Mouse (Mus musculus): ENCODE results near the gene Tomm40. TPM values are rescaled to one million over a fixed set of nuclear protein-coding genes. Genes with fewer than 3 reads are reported as not detected.
A peak's percentile ranks its signal among the peaks of the same experiment; 100 is the strongest.

The Tomm40 gene
- polyA plus RNA-seq, 1 experiment, result 109 TPM

- H3K27ac ChIP-seq (ENCODE audit: control insufficient read depth, insufficient read depth, low read length), result no peak overlapping the region; the same call in 1 of the 2 replicates
Observed at GRCm38 (mm10) chr7:19667434-19667833, 47.8 kb downstream of the Tomm40 start.

GRCm38 (mm10) chr7:19666750-19667149, 48.5 kb downstream of the Tomm40 start:
- H3K36me3 ChIP-seq (ENCODE audit: control insufficient read depth, insufficient read depth, low read length), result no peaks in the 10 kb centered on the region
- no peaks in the 10 kb centered on the region for H3K27me3 ChIP-seq (ENCODE audit: control insufficient read depth, insufficient read depth, low read length)
- TF ChIP-seq POLR2A (IDR thresholded peaks at IDR 0.05; ENCODE audit: control insufficient read depth, extremely low read depth, insufficient read depth, low read length, poor library complexity) (no peak), CTCF (IDR thresholded peaks at IDR 0.05; ENCODE audit: borderline replicate concordance, control insufficient read depth, extremely low read depth, insufficient read depth, low read length, poor library complexity) (no peak)
- peaks cover 19% of the 10 kb centered on the region for H3K4me1 ChIP-seq (replicated peaks; ENCODE audit: control insufficient read depth, insufficient read depth, low read length)
- no peak overlapping the region for H3K4me3 ChIP-seq (ENCODE audit: control insufficient read depth, insufficient read depth, low read length)
- no peak overlapping the region for H3K27ac ChIP-seq (ENCODE audit: control insufficient read depth, insufficient read depth, low read length)
- DNase-seq, result no peak
- 89% methylated on average over 3 of the region's 3 CpGs for WGBS

More at GRCm38 (mm10) chr7:19667434-19667833, 47.8 kb downstream of the Tomm40 start:
- DNase-seq, result no peak
- Histone ChIP-seq H3K4me1 (replicated peaks; ENCODE audit: control insufficient read depth, insufficient read depth, low read length) (peaks cover 19% of the 10 kb centered on the region), H3K4me3 (ENCODE audit: control insufficient read depth, insufficient read depth, low read length) (no peak overlapping the region), H3K27me3 (ENCODE audit: control insufficient read depth, insufficient read depth, low read length) (no peaks in the 10 kb centered on the region), H3K36me3 (ENCODE audit: control insufficient read depth, insufficient read depth, low read length) (no peaks in the 10 kb centered on the region)
- TF ChIP-seq CTCF (IDR thresholded peaks at IDR 0.05; ENCODE audit: borderline replicate concordance, control insufficient read depth, extremely low read depth, insufficient read depth, low read length, poor library complexity) (no peak), POLR2A (IDR thresholded peaks at IDR 0.05; ENCODE audit: control insufficient read depth, extremely low read depth, insufficient read depth, low read length, poor library complexity) (no peak)
- WGBS, result 84% methylated on average over 2 of the region's 2 CpGs

DNA sequence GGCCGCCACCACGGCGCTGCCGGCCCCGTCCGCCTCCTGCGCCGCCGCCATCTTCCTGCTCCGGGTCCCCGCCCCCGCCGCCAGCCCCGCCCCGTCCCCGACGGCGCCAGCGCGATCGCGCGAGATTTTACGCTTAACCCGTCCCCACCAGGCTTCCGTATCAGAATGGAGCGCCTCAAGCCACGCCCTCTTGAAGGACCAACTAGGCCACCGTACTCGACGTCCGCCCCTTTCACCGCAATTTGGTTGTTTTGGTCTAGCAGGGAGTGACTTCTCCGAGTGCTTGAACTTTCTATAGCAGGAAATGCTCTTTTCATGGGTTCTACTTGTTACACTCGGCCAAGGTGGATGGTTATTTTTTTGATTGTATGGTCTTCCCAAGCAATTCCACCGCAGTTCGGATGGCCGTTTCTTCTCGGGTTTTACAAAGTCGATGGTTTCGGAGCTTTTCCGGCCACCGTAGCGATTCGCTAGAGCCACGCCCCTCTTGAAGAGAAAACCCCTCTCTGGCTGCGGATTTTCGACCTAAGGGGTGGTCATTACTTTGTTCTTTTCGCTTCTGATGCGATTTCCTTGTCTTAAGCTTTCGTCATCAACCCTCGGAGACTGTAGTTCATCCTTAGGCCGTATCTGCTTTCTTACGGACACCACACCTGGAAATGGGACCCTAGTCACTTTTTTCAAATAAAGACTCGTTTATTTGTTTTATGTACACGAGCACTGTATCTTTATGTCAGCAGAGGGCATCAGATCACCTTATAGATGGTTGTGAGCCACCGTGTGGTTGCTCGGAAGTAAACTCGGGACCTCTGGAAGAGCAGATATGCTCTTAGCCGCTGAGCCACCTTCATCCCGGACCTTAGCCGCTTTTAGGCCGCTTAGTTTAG, 50.0 kb downstream of the Tomm40 start, which contains the start of gene Clptm1:
Clptm1 (minus strand) TSS at position 79 of the 887 bp plus-strand sequence.
- under 1% methylated on average over 63 of the region's 63 CpGs for WGBS
- DNase-seq, result peak; percentile 97

GRCm38 (mm10) chr7:19664455-19664954, 50.7 kb downstream of the Tomm40 start:
- TF ChIP-seq CTCF (IDR thresholded peaks at IDR 0.05; ENCODE audit: borderline replicate concordance, control insufficient read depth, extremely low read depth, insufficient read depth, low read length, poor library complexity), result no peak
- 0 out of 2 replicates have a peak, but pooled peaks have one; percentile 58 for TF ChIP-seq POLR2A (IDR thresholded peaks at IDR 0.05; ENCODE audit: control insufficient read depth, extremely low read depth, insufficient read depth, low read length, poor library complexity)
- H3K27ac ChIP-seq (ENCODE audit: control insufficient read depth, insufficient read depth, low read length), result no peak overlapping the region
- peak overlapping the region; percentile 80 for H3K4me3 ChIP-seq (ENCODE audit: control insufficient read depth, insufficient read depth, low read length)
- peaks cover 19% of the 10 kb centered on the region for H3K4me1 ChIP-seq (replicated peaks; ENCODE audit: control insufficient read depth, insufficient read depth, low read length)
- H3K27me3 ChIP-seq (ENCODE audit: control insufficient read depth, insufficient read depth, low read length), result no peaks in the 10 kb centered on the region
- no peak for DNase-seq
- WGBS, result under 1% methylated on average over 37 of the region's 37 CpGs
- no peaks in the 10 kb centered on the region for H3K36me3 ChIP-seq (ENCODE audit: control insufficient read depth, insufficient read depth, low read length)

More for the DNA sequence above, 50.0 kb downstream of the Tomm40 start, which contains the start of gene Clptm1:
- Histone ChIP-seq H3K36me3 (ENCODE audit: control insufficient read depth, insufficient read depth, low read length) (no peaks in the 10 kb centered on the region), H3K27ac (ENCODE audit: control insufficient read depth, insufficient read depth, low read length) (peak within 1 kb of the TSS; percentile 88), H3K27me3 (ENCODE audit: control insufficient read depth, insufficient read depth, low read length) (no peaks in the 10 kb centered on the region), H3K4me3 (ENCODE audit: control insufficient read depth, insufficient read depth, low read length) (peak within 1 kb of the TSS; percentile 80), H3K4me1 (replicated peaks; ENCODE audit: control insufficient read depth, insufficient read depth, low read length) (peaks cover 19% of the 10 kb centered on the region)
- TF ChIP-seq CTCF (IDR thresholded peaks at IDR 0.05; ENCODE audit: borderline replicate concordance, control insufficient read depth, extremely low read depth, insufficient read depth, low read length, poor library complexity), result no peak
- peak; percentile 46; the same call in 1 of the 2 replicates for TF ChIP-seq POLR2A (IDR thresholded peaks at IDR 0.05; ENCODE audit: control insufficient read depth, extremely low read depth, insufficient read depth, low read length, poor library complexity)

DNA sequence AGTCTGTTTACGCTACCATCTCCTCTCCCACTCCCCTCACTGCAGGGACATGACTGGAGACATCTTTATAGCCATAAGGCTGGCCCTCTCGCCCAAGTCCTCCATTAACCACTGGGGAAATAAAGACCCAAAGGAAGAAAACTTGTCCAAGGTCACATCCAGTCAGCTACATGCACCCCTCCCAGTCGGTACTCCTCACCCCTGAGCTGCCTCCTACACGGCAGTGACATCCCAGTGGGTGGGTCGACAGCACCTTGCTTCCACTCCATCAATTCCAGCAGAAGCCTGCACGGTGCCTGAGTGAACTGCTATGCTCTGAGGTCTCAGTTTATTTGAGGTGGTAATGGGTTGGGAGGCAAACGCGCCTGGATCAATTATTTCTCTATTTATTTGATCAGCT, 51.3 kb downstream of the Tomm40 start:
- Histone ChIP-seq H3K27me3 (ENCODE audit: control insufficient read depth, insufficient read depth, low read length) (no peaks in the 10 kb centered on the region), H3K4me1 (replicated peaks; ENCODE audit: control insufficient read depth, insufficient read depth, low read length) (peaks cover 15% of the 10 kb centered on the region), H3K4me3 (ENCODE audit: control insufficient read depth, insufficient read depth, low read length) (peak overlapping the region; percentile 80), H3K36me3 (ENCODE audit: control insufficient read depth, insufficient read depth, low read length) (no peaks in the 10 kb centered on the region), H3K27ac (ENCODE audit: control insufficient read depth, insufficient read depth, low read length) (no peak overlapping the region)
- 21% methylated on average over 8 of the region's 8 CpGs for WGBS
- peak; percentile 11 for DNase-seq
- TF ChIP-seq CTCF (IDR thresholded peaks at IDR 0.05; ENCODE audit: borderline replicate concordance, control insufficient read depth, extremely low read depth, insufficient read depth, low read length, poor library complexity), result no peak
- no peak for TF ChIP-seq POLR2A (IDR thresholded peaks at IDR 0.05; ENCODE audit: control insufficient read depth, extremely low read depth, insufficient read depth, low read length, poor library complexity)

- Histone ChIP-seq H3K27ac (ENCODE audit: control insufficient read depth, insufficient read depth, low read length) (no peak overlapping the region), H3K36me3 (ENCODE audit: control insufficient read depth, insufficient read depth, low read length) (peaks cover 34% of the 10 kb centered on the region), H3K4me1 (replicated peaks; ENCODE audit: control insufficient read depth, insufficient read depth, low read length) (no peaks in the 10 kb centered on the region), H3K4me3 (ENCODE audit: control insufficient read depth, insufficient read depth, low read length) (no peak overlapping the region), H3K27me3 (ENCODE audit: control insufficient read depth, insufficient read depth, low read length) (no peaks in the 10 kb centered on the region)
- no peak for DNase-seq
- TF ChIP-seq CTCF (IDR thresholded peaks at IDR 0.05; ENCODE audit: borderline replicate concordance, control insufficient read depth, extremely low read depth, insufficient read depth, low read length, poor library complexity) (no peak), POLR2A (IDR thresholded peaks at IDR 0.05; ENCODE audit: control insufficient read depth, extremely low read depth, insufficient read depth, low read length, poor library complexity) (no peak)
- WGBS, result 97% methylated on average over 2 of the region's 2 CpGs
Observed at GRCm38 (mm10) chr7:19652614-19653013, 62.6 kb downstream of the Tomm40 start.

Other genes starting within 250 kb of the Tomm40 start
- gene Bloc1s3, start 207.1 kb downstream of the Tomm40 start, polyA plus RNA-seq (2012; rRNA removed), result 13.2 and 15.5 TPM in 2 replicates
- 86.7 and 90.2 TPM in 2 replicates for gene Trappc6a, start 207.0 kb downstream of the Tomm40 start, polyA plus RNA-seq (2012; rRNA removed)
- gene Nkpd1, start 197.6 kb downstream of the Tomm40 start, polyA plus RNA-seq (2012; rRNA removed), result 1.1 and 1.2 TPM in 2 replicates
- 130 and 137 TPM in 2 replicates for gene Ppp1r37, start 152.4 kb downstream of the Tomm40 start, polyA plus RNA-seq (2012; rRNA removed)
- 4.5 and 4.7 TPM in 2 replicates for gene Zfp296, start 138.2 kb downstream of the Tomm40 start, polyA plus RNA-seq (2012; rRNA removed)
- 121 and 130 TPM in 2 replicates for gene Gemin7, start 137.8 kb downstream of the Tomm40 start, polyA plus RNA-seq (2012; rRNA removed)
- 240 and 315 TPM in 2 replicates for gene Clasrp, start 111.0 kb downstream of the Tomm40 start, polyA plus RNA-seq (2012; rRNA removed)
- 66.9 and 75.6 TPM in 2 replicates for gene Relb, start 86.0 kb downstream of the Tomm40 start, polyA plus RNA-seq (2012; rRNA removed)
- gene Clptm1, start 50.4 kb downstream of the Tomm40 start, polyA plus RNA-seq (2012; rRNA removed), result 136 and 142 TPM in 2 replicates
- gene Apoc2, start 37.5 kb downstream of the Tomm40 start, polyA plus RNA-seq (2012; rRNA removed), result 6.7 and 7.1 TPM in 2 replicates
- gene Gm44805, start 34.0 kb downstream of the Tomm40 start, polyA plus RNA-seq (2012; rRNA removed), result not detected in 2 replicates
- 1.5 and 6.2 TPM in 2 replicates for gene Apoc4, start 34.0 kb downstream of the Tomm40 start, polyA plus RNA-seq (2012; rRNA removed)
- gene Apoc1, start 22.8 kb downstream of the Tomm40 start, polyA plus RNA-seq (2012; rRNA removed), result 24.8 and 38.0 TPM in 2 replicates
- gene Apoe, start 16.2 kb downstream of the Tomm40 start, polyA plus RNA-seq (2012; rRNA removed), result 1,583 and 2,086 TPM in 2 replicates
- 10.0 and 11.4 TPM in 2 replicates for gene Nectin2, start 35.0 kb upstream of the Tomm40 start, polyA plus RNA-seq (2012; rRNA removed)
- 36.4 and 55.5 TPM in 2 replicates for gene Bcam, start 55.6 kb upstream of the Tomm40 start, polyA plus RNA-seq (2012; rRNA removed)
- gene Cblc, start 81.4 kb upstream of the Tomm40 start, polyA plus RNA-seq (2012; rRNA removed), result 2.4 and 2.8 TPM in 2 replicates
- 54.4 and 67.2 TPM in 2 replicates for gene Bcl3, start 107.3 kb upstream of the Tomm40 start, polyA plus RNA-seq (2012; rRNA removed)
- 0.36 and 0.57 TPM in 2 replicates for gene Gm19345, start 136.6 kb upstream of the Tomm40 start, polyA plus RNA-seq (2012; rRNA removed)
- 3.3 and 3.9 TPM in 2 replicates for gene Ceacam16, start 145.9 kb upstream of the Tomm40 start, polyA plus RNA-seq (2012; rRNA removed)
- gene Ceacam19, start 172.5 kb upstream of the Tomm40 start, polyA plus RNA-seq (2012; rRNA removed), result 0.30 and 0.36 TPM in 2 replicates
- 74.9 and 82.4 TPM in 2 replicates for gene Pvr, start 205.7 kb upstream of the Tomm40 start, polyA plus RNA-seq (2012; rRNA removed)
- gene Igsf23, start 235.3 kb upstream of the Tomm40 start, polyA plus RNA-seq (2012; rRNA removed), result 17.3 and 22.4 TPM in 2 replicates
- 0.49 and 0.57 TPM in 2 replicates for gene Ceacam20, start 250.0 kb upstream of the Tomm40 start, polyA plus RNA-seq (2012; rRNA removed)

Measured in thymus, adult 2 months (tissue).